Mouse (Mus musculus) neural tube, embryonic 13.5 days (tissue): ENCODE results near the gene 4930572O03Rik. TPM values are rescaled to one million over a fixed set of nuclear protein-coding genes. Genes with fewer than 3 reads are reported as not detected.
"Not testable (repeated sequence)": the region's sequence is repeated elsewhere in the genome, so short reads cannot be mapped to it uniquely, and the experiment has no call there.

Source experiments
- ATAC-seq: fragments of 200-750 bp; cut with Nextera tagmentation; 2 replicates; pipeline ENCODE4 v1.8.0; 2017; ENCODE audit warnings: low read depth, mild to moderate bottlenecking, moderate TSS enrichment, moderate library complexity
- H3K27ac ChIP-seq: fragments of 300-500 bp; sonication (generic); replicated peaks from 2 replicates; pipeline ENCODE4 v1.5.1; 2015; ENCODE audit warnings: moderate library complexity, mild to moderate bottlenecking, inconsistent platforms
- H3K27me3 ChIP-seq: fragments of 300-500 bp; sonication (generic); 2 replicates; pipeline ENCODE4 v1.6.1; 2015; ENCODE audit warnings: mild to moderate bottlenecking, inconsistent platforms
- H3K36me3 ChIP-seq: fragments of 300-500 bp; sonication (generic); 2 replicates; pipeline ENCODE4 v1.6.1; 2015; ENCODE audit warnings: mild to moderate bottlenecking, inconsistent platforms
- H3K4me1 ChIP-seq: fragments of 300-500 bp; sonication (generic); replicated peaks from 2 replicates; pipeline ENCODE4 v1.6.1; 2015; ENCODE audit warnings: inconsistent platforms
- H3K4me2 ChIP-seq: fragments of 300-500 bp; sonication (generic); 2 replicates; pipeline ENCODE4 v1.6.1; 2015; ENCODE audit warnings: inconsistent platforms, mild to moderate bottlenecking, moderate library complexity
- H3K4me3 ChIP-seq: fragments of 300-500 bp; sonication (generic); 2 replicates; pipeline ENCODE4 v1.5.1; 2015; ENCODE audit warnings: mild to moderate bottlenecking, inconsistent platforms
- H3K9ac ChIP-seq: fragments of 300-500 bp; sonication (generic); 2 replicates; pipeline ENCODE4 v1.6.1; 2015; ENCODE audit warnings: moderate library complexity, mild to moderate bottlenecking, inconsistent platforms
- H3K9me3 ChIP-seq: fragments of 300-500 bp; sonication (generic); 2 replicates; pipeline ENCODE4 v1.6.1; 2016; ENCODE audit warnings: inconsistent platforms
- WGBS: fragments of 180-500 bp; shearing (Covaris S2); methylation state at CpG from one replicate; pipeline ENCODE4 v1.1.7; 2015; 5-methylcytosine and 5-hydroxymethylcytosine counted together
- polyA plus RNA-seq: library from polyadenylated mRNA; unstranded; fragments of >200 nt; fragmentation: Nextera tagmentation; extraction: Ambion mirVana; gene quantifications from 2 replicates; pipeline ENCODE4 v1.2.1, GENCODE M21; 2015

4930572O03Rik gene
- polyA plus RNA-seq, 1 experiment from 2014 or later = not detected

DNA sequence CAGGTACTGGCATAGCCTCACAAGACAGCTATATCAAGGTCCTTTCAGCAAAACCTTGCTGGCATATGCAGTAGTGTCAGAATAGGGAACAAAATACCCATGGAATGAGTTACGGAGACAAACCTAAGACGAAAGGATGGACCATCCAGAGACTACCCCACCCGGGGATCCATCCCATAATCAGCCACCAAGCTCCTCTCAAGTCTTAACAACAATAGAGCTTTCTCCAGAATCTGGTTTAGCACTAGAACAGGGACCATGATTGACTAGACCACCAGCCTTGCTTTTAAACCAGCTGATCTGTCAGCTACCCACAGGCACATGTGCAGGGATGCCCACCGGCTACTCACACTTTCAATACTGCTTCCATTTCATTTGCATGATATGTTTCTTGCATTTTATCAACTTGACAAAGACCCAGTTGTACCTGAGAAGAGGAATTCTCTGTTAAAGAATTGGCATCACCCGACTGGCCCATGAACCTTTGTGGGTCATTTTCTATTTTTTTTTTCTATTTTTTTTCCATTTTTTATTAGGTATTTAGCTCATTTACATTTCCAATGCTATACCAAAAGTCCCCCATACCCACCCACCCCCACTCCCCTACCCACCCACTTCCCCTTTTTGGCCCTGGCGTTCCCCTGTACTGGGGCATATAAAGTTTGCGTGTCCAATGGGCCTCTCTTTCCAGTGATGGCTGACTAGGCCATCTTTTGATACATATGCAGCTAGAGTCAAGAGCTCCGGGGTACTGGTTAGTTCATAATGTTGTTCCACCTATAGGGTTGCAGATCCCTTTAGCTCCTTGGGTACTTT lies 17.8 kb upstream of the 4930572O03Rik start:
- not testable (repeated sequence) for H3K4me3 ChIP-seq, H3K27ac ChIP-seq, H3K9ac ChIP-seq, H3K4me1 ChIP-seq, H3K27me3 ChIP-seq, H3K36me3 ChIP-seq, H3K4me2 ChIP-seq
- ATAC-seq = peak; percentile 43; the same call in 1 of the 2 replicates
- peaks cover 19% of the 10 kb centered on the region for H3K9me3 ChIP-seq
- WGBS = 93% methylated on average over 5 of the region's 8 CpGs

GRCm38 (mm10) chr5:15673989-15674388 lies 17.1 kb upstream of the 4930572O03Rik start:
- not testable (repeated sequence) for H3K36me3 ChIP-seq, H3K4me2 ChIP-seq, H3K9ac ChIP-seq, ATAC-seq, H3K4me1 ChIP-seq, H3K4me3 ChIP-seq, H3K27me3 ChIP-seq, H3K27ac ChIP-seq
- 81% methylated on average over 2 of the region's 2 CpGs for WGBS
- peaks cover 16% of the 10 kb centered on the region for H3K9me3 ChIP-seq

DNA sequence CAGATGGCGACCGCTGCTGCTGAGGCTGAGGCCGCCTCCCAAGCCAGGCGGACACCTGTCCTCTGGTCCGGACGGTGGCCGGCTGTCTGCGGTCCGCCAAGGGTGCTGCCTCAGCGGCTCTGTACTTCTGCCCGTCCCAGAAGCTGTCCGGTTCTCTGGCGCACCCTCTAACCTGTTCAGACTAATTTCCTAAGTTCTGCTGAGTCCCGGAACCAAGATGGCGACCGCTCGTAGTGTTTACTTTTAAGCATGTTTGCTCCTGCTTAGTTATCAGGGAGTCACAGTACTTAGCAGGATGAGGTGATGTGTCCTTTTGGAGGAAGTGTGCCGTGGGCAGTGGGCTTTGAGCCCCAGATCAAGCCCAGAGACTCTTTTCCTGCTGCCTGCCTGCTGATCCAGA lies 13.9 kb upstream of the 4930572O03Rik start:
- not testable (repeated sequence) for H3K4me3 ChIP-seq, H3K36me3 ChIP-seq, ATAC-seq, H3K9ac ChIP-seq, H3K4me1 ChIP-seq, H3K27ac ChIP-seq, H3K27me3 ChIP-seq, H3K4me2 ChIP-seq
- 87% methylated on average over 9 of the region's 18 CpGs for WGBS
- H3K9me3 ChIP-seq = peaks cover 11% of the 10 kb centered on the region

- WGBS = 73% methylated on average over 7 of the region's 7 CpGs
- not testable (repeated sequence) for H3K4me1 ChIP-seq
These were observed 7.0 kb upstream of the 4930572O03Rik start for GRCm38 (mm10) chr5:15663847-15664246.

DNA sequence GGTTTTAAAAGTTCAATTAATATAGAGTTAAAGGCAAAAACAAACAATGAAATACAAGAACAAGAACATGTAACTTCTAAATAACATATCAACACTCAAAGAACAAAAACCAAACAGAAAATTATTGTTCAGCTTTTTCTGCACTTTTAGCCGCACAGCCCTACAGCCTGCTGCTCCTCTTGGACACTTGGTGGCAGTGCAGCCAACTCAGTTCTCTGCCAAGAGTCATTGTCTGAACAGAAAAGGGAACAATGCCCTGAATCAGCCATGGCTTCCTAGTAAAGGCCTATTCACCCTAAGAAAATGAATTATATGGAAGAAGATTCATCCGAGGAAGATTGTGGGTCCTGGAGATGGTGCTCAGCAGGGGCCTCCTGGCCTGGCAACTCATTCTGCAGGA lies 4.5 kb downstream of the 4930572O03Rik start:
- not testable (repeated sequence) for H3K4me1 ChIP-seq, H3K27me3 ChIP-seq, H3K4me3 ChIP-seq, H3K4me2 ChIP-seq, H3K27ac ChIP-seq, ATAC-seq, H3K9me3 ChIP-seq, H3K9ac ChIP-seq, H3K36me3 ChIP-seq
- WGBS = 66% methylated on average over 2 of the region's 2 CpGs

More at GRCm38 (mm10) chr5:15663847-15664246, 7.0 kb upstream of the 4930572O03Rik start:
- H3K36me3 ChIP-seq, H3K9ac ChIP-seq, H3K4me2 ChIP-seq, ATAC-seq, H3K4me3 ChIP-seq, H3K9me3 ChIP-seq, H3K27ac ChIP-seq, H3K27me3 ChIP-seq: not testable (repeated sequence)

DNA sequence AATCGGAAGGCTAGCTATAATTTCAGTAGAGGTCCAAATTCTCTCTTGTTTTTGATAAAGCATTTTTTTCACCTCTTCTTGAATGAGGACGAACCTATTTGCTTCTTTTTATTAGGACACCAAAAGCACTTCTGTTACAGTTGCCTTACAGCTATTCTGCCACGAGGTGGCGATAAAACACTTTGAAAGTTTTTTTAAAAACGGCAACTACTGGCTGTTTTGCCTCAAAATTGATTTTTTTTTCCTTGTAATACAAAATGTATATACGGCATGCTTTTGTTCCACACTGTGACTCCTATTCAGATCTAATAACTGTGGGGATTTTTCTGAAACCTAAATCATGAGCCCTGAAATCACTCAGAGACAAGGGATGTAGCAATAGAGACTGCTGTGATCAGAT lies 11.2 kb downstream of the 4930572O03Rik start:
- H3K4me2 ChIP-seq, ATAC-seq, H3K4me3 ChIP-seq, H3K4me1 ChIP-seq, H3K27ac ChIP-seq, H3K36me3 ChIP-seq, H3K27me3 ChIP-seq, H3K9ac ChIP-seq: not testable (repeated sequence)
- WGBS = 31% methylated on average over 6 of the region's 6 CpGs
- H3K9me3 ChIP-seq = peaks cover 11% of the 10 kb centered on the region; the same call in 1 of the 2 replicates

- not testable (repeated sequence) for ATAC-seq, H3K4me1 ChIP-seq, H3K36me3 ChIP-seq, H3K4me2 ChIP-seq, H3K9ac ChIP-seq, H3K27ac ChIP-seq, H3K4me3 ChIP-seq, H3K27me3 ChIP-seq
- 68% methylated on average over 2 of the region's 2 CpGs for WGBS
- peaks cover 21% of the 10 kb centered on the region for H3K9me3 ChIP-seq
These were observed 19.2 kb downstream of the 4930572O03Rik start for GRCm38 (mm10) chr5:15637637-15638036.

GRCm38 (mm10) chr5:15630068-15630467 lies 26.8 kb downstream of the 4930572O03Rik start:
- H3K27ac ChIP-seq, H3K4me3 ChIP-seq, H3K27me3 ChIP-seq, H3K4me1 ChIP-seq, ATAC-seq, H3K36me3 ChIP-seq, H3K9me3 ChIP-seq, H3K4me2 ChIP-seq, H3K9ac ChIP-seq: not testable (repeated sequence)
- WGBS = 34% methylated on average over 5 of the region's 5 CpGs

GRCm38 (mm10) chr5:15628136-15628535 lies 28.7 kb downstream of the 4930572O03Rik start:
- not testable (repeated sequence) for ATAC-seq, H3K27me3 ChIP-seq, H3K4me1 ChIP-seq, H3K9ac ChIP-seq, H3K4me2 ChIP-seq, H3K36me3 ChIP-seq, H3K4me3 ChIP-seq, H3K9me3 ChIP-seq, H3K27ac ChIP-seq
- 34% methylated on average over 1 of the region's 1 CpGs for WGBS

DNA sequence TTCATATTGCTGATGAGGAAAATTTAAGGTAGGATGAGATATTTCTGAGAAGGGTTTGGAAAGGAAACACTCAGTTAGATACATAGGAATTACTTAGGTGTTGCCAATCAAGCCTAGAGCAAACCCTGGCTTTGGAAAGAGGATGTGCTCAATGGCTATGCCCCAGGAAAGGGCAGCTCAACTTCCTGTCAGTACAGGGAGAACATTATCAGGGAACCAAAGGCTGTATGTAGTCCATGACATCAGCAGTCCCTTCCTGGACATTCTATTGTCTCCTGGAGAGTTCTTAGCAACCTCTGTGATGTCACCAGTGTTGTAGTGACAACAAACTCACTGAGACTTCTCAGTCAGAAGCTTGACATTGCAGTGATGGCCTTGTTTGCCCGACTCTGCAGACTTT lies 38.1 kb downstream of the 4930572O03Rik start, which contains the start of gene Speer4d:
Speer4d (plus strand) TSS at position 301 of the 400 bp plus-strand sequence.
- not testable (repeated sequence) for H3K4me3 ChIP-seq, H3K27me3 ChIP-seq, H3K27ac ChIP-seq, ATAC-seq, H3K4me2 ChIP-seq, H3K36me3 ChIP-seq, H3K4me1 ChIP-seq, H3K9ac ChIP-seq
- peaks cover 11% of the 10 kb centered on the region; the same call in 1 of the 2 replicates for H3K9me3 ChIP-seq
- 68% methylated on average over 1 of the region's 1 CpGs for WGBS

DNA sequence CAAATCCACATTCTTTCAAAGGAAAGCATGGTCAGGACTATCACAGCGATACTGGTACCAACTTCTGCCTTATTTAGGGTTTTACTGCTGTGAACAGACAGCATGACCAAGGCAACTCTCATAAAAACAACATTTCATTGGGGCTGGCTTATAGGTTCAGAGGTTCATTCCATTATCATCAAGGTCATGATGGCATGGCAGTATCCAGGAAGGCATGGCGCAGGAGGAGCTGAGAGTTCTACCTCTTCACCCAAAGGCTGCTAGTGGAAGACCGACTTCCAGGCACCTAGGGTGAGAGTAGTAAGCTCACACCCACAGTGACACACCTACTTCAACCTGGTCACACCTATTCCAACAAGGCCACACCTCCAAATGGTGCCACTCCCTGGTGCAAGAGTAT lies 40.7 kb downstream of the 4930572O03Rik start:
- not testable (repeated sequence) for H3K36me3 ChIP-seq, H3K4me1 ChIP-seq, H3K9ac ChIP-seq, H3K27me3 ChIP-seq, ATAC-seq, H3K4me2 ChIP-seq, H3K4me3 ChIP-seq, H3K27ac ChIP-seq
- peaks cover 11% of the 10 kb centered on the region; the same call in 1 of the 2 replicates for H3K9me3 ChIP-seq
- 73% methylated on average over 3 of the region's 3 CpGs for WGBS

DNA sequence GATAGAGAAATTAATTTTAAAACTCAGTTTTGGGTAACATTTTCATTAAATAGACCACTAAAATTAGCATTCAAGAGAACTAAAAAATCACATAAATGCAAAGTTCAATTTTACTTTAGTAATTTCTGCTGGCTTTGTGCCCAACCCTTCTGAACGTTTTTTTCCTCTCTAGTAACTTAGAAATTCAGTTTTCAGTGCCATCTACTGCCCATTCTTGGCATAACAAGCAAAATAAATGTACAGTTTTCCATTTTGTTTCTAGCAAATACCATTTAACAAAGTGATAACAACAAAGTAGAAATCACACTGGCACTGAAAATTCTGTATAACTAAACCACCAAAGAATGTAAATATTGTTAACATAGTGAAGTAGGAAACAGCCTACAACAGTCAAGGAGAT lies 46.2 kb downstream of the 4930572O03Rik start:
- not testable (repeated sequence) for H3K27me3 ChIP-seq, H3K4me1 ChIP-seq, H3K9ac ChIP-seq, H3K4me2 ChIP-seq, ATAC-seq, H3K36me3 ChIP-seq, H3K4me3 ChIP-seq, H3K27ac ChIP-seq
- 6% methylated on average over 1 of the region's 1 CpGs for WGBS
- peaks cover 14% of the 10 kb centered on the region for H3K9me3 ChIP-seq

- not testable (repeated sequence) for ATAC-seq, H3K36me3 ChIP-seq, H3K4me2 ChIP-seq, H3K4me3 ChIP-seq, H3K27me3 ChIP-seq, H3K27ac ChIP-seq, H3K9ac ChIP-seq, H3K4me1 ChIP-seq
- 66% methylated on average over 6 of the region's 6 CpGs for whole genome bisulfite sequencing
- peaks cover 22% of the 10 kb centered on the region for H3K9me3 ChIP-seq
These were observed 50.2 kb downstream of the 4930572O03Rik start for GRCm38 (mm10) chr5:15606677-15607076.
